Mouse (Mus musculus): ENCODE measurements around the gene Dpp9. TPM values are rescaled to one million over a fixed set of nuclear protein-coding genes. Genes with fewer than 3 reads are reported as not detected.

The Dpp9 gene
- total and polyA plus RNA-seq, 3 experiments: 13.5 to 37.9 (median 23.0) TPM

DNA sequence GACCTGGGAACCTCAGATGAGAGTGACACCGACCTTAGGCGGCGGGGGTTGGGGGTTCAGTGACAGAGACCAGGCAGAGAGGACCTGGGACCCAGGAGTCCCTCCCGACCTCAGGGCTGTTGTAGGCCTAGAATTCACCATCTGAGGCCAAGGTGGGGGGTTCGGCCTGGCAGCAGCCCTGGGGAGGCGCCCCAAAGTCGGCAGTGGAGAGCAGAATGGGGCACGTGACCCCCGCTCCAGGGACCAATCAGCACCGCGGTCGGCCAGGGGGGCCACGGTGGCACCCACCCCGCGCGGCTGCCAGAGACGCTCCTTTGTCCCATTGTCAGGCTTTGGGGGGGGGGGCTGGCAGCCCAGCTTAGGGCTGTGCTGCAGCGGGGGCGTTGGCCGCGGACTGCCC lies 79.3 kb downstream of the Dpp9 start:
- dilution Hi-C loops (cut with MboI; ENCODE audit: extremely low pct_ligation_motif_present, extremely low pct_unique_long_range_greater_than_20kb, low sequenced_read_pairs) (no loop called here), in situ Hi-C loops (cut with MboI; ENCODE audit: low pct_ligation_motif_present, low pct_unique_long_range_greater_than_20kb, low sequenced_read_pairs) (no loop called here)
- H3K79me2 ChIP-seq (replicated peaks; ENCODE audit: control insufficient read depth, extremely low read depth, insufficient read depth, poor library complexity, severe bottlenecking): no peaks in the 10 kb centered on the region
- H3K9me3 ChIP-seq (replicated peaks; ENCODE audit: low read length): no peaks in the 10 kb centered on the region
- H3K36me3 ChIP-seq (replicated peaks in 1 of 2; ENCODE audit: control insufficient read depth in 1 of 2, insufficient read depth in 1 of 2, low read length in 1 of 2): no peaks in the 10 kb centered on the region
- no peak for DNase-seq (ENCODE audit: extremely low read depth)
- no peak overlapping the region for H3K9ac ChIP-seq (ENCODE audit: insufficient read depth, low read depth)
- no peak overlapping the region for H3K4me3 ChIP-seq (replicated peaks in 1 of 3; ENCODE audit: low read depth in 2 of 3, low read length in 2 of 3, poor library complexity in 1 of 3)
- H3K4me1 ChIP-seq (ENCODE audit: control insufficient read depth in 1 of 2, insufficient read depth in 2 of 2): peaks cover 7 to 47% of the 10 kb centered on the region in 2 experiments; a peak in 3 of 4 replicates
- no peak overlapping the region for H3K27ac ChIP-seq (ENCODE audit: insufficient read depth, low read depth)
- peak overlapping the region; percentile 85 for H3K4me2 ChIP-seq (ENCODE audit: insufficient read depth, low read depth, poor library complexity, severe bottlenecking)
- TF ChIP-seq ZC3H11A (IDR thresholded peaks at IDR 0.05; ENCODE audit: low read depth, low read length) (no peak), KAT2A (IDR thresholded peaks at IDR 0.05; ENCODE audit: insufficient replicate concordance, low read length) (no peak), BHLHE40 (IDR thresholded peaks at IDR 0.05; ENCODE audit: low read depth, low read length) (no peak), TBP (conservative IDR thresholded peaks at IDR 0.05; ENCODE audit: low read depth, low read length) (no peak), PAX5 (IDR thresholded peaks at IDR 0.05; ENCODE audit: low read length) (no peak), ZNF384 (IDR thresholded peaks at IDR 0.05; ENCODE audit: low read depth, low read length) (no peak), MXI1 (IDR thresholded peaks at IDR 0.05; ENCODE audit: low read depth, low read length) (no peak), USF2 (conservative IDR thresholded peaks at IDR 0.05; ENCODE audit: low read depth, low read length) (no peak), RAD21 (IDR thresholded peaks at IDR 0.05; ENCODE audit: low read depth, low read length) (no peak), HCFC1 (IDR thresholded peaks at IDR 0.05; ENCODE audit: low read depth, low read length) (no peak), ZKSCAN1 (IDR thresholded peaks at IDR 0.05; ENCODE audit: borderline replicate concordance, low read depth, low read length) (no peak), RCOR1 (conservative IDR thresholded peaks at IDR 0.05; ENCODE audit: low read depth, low read length) (no peak), ZMIZ1 (IDR thresholded peaks at IDR 0.05; ENCODE audit: low read depth, low read length) (no peak), MYC (IDR thresholded peaks at IDR 0.05; ENCODE audit: low read depth, low read length) (no peak), POLR2AphosphoS2 (IDR thresholded peaks at IDR 0.05; ENCODE audit: low read depth, low read length) (no peak), CHD2 (IDR thresholded peaks at IDR 0.05; ENCODE audit: low read length) (no peak), USF1 (IDR thresholded peaks at IDR 0.05; ENCODE audit: low read depth, low read length) (no peak), IRF4 (IDR thresholded peaks at IDR 0.05; ENCODE audit: low read depth, low read length) (no peak)
- H3K27me3 ChIP-seq (replicated peaks): peaks cover 95% of the 10 kb centered on the region

GRCm38 (mm10) chr17:56137839-56138613 lies 80.7 kb downstream of the Dpp9 start:
- H3K27me3 ChIP-seq (replicated peaks): peaks cover 82% of the 10 kb centered on the region
- no peaks in the 10 kb centered on the region for H3K36me3 ChIP-seq (replicated peaks in 1 of 2; ENCODE audit: control insufficient read depth in 1 of 2, insufficient read depth in 1 of 2, low read length in 1 of 2)
- H3K4me3 ChIP-seq (replicated peaks in 1 of 3; ENCODE audit: low read depth in 2 of 3, low read length in 2 of 3, poor library complexity in 1 of 3): no peak overlapping the region
- in situ Hi-C loops (cut with MboI; ENCODE audit: low pct_ligation_motif_present, low pct_unique_long_range_greater_than_20kb, low sequenced_read_pairs): no loop called here
- H3K4me2 ChIP-seq (ENCODE audit: insufficient read depth, low read depth, poor library complexity, severe bottlenecking): no peak overlapping the region
- no peak overlapping the region for H3K27ac ChIP-seq (ENCODE audit: insufficient read depth, low read depth)
- TF ChIP-seq HCFC1 (IDR thresholded peaks at IDR 0.05; ENCODE audit: low read depth, low read length): peak; percentile 64
- no peak for TF ChIP-seq JUND (conservative IDR thresholded peaks at IDR 0.05; ENCODE audit: low read depth, low read length)
- peaks cover 7 to 44% of the 10 kb centered on the region in 2 experiments; a peak in 3 of 4 replicates for H3K4me1 ChIP-seq (ENCODE audit: control insufficient read depth in 1 of 2, insufficient read depth in 2 of 2)
- H3K9me3 ChIP-seq (replicated peaks; ENCODE audit: low read length): no peaks in the 10 kb centered on the region
- H3K9ac ChIP-seq (ENCODE audit: insufficient read depth, low read depth): no peak overlapping the region
- no peaks in the 10 kb centered on the region for H3K79me2 ChIP-seq (replicated peaks; ENCODE audit: control insufficient read depth, extremely low read depth, insufficient read depth, poor library complexity, severe bottlenecking)
- DNase-seq (ENCODE audit: extremely low read depth): no peak
- dilution Hi-C loops (cut with MboI; ENCODE audit: extremely low pct_ligation_motif_present, extremely low pct_unique_long_range_greater_than_20kb, low sequenced_read_pairs): no loop called here

Other genes with a start within 250 kb of the Dpp9 start
- 0.21 and 0.47 TPM in 2 replicates for gene Shd, start 248.4 kb downstream of the Dpp9 start, total RNA-seq (2012; rRNA removed)
- gene Shd, start 248.4 kb downstream of the Dpp9 start, total RNA-seq (2014; rRNA removed): 0.46 TPM in 1 of 2 replicates, not detected in the other
- 0.85 and 0.87 TPM in 2 replicates for gene Shd, start 248.4 kb downstream of the Dpp9 start, polyA plus RNA-seq (2012; ENCODE audit: insufficient read length, low read depth)
- 0.21 and 0.50 TPM in 2 replicates for gene Fsd1, start 232.4 kb downstream of the Dpp9 start, total RNA-seq (2012; rRNA removed)
- gene Fsd1, start 232.4 kb downstream of the Dpp9 start, total RNA-seq (2014; rRNA removed): not detected in 2 replicates
- gene Fsd1, start 232.4 kb downstream of the Dpp9 start, polyA plus RNA-seq (2012; ENCODE audit: insufficient read length, low read depth): not detected in 2 replicates
- 2.2 and 3.2 TPM in 2 replicates for gene Stap2, start 213.3 kb downstream of the Dpp9 start, total RNA-seq (2012; rRNA removed)
- gene Stap2, start 213.3 kb downstream of the Dpp9 start, total RNA-seq (2014; rRNA removed): 0.41 and 0.52 TPM in 2 replicates
- 0.51 and 0.91 TPM in 2 replicates for gene Stap2, start 213.3 kb downstream of the Dpp9 start, polyA plus RNA-seq (2012; ENCODE audit: insufficient read length, low read depth)
- 38.9 and 55.1 TPM in 2 replicates for gene Mpnd, start 213.2 kb downstream of the Dpp9 start, total RNA-seq (2012; rRNA removed)
- gene Mpnd, start 213.2 kb downstream of the Dpp9 start, total RNA-seq (2014; rRNA removed): 23.4 and 24.5 TPM in 2 replicates
- 25.3 and 26.8 TPM in 2 replicates for gene Mpnd, start 213.2 kb downstream of the Dpp9 start, polyA plus RNA-seq (2012; ENCODE audit: insufficient read length, low read depth)
- gene Sh3gl1, start 182.3 kb downstream of the Dpp9 start, total RNA-seq (2012; rRNA removed): 29.3 and 33.5 TPM in 2 replicates
- 38.0 and 39.4 TPM in 2 replicates for gene Sh3gl1, start 182.3 kb downstream of the Dpp9 start, total RNA-seq (2014; rRNA removed)
- gene Sh3gl1, start 182.3 kb downstream of the Dpp9 start, polyA plus RNA-seq (2012; ENCODE audit: insufficient read length, low read depth): 32.1 and 39.0 TPM in 2 replicates
- gene Chaf1a, start 178.5 kb downstream of the Dpp9 start, total RNA-seq (2012; rRNA removed): 39.3 and 55.0 TPM in 2 replicates
- 18.4 and 18.6 TPM in 2 replicates for gene Chaf1a, start 178.5 kb downstream of the Dpp9 start, total RNA-seq (2014; rRNA removed)
- gene Chaf1a, start 178.5 kb downstream of the Dpp9 start, polyA plus RNA-seq (2012; ENCODE audit: insufficient read length, low read depth): 97.1 and 135 TPM in 2 replicates
- gene Ubxn6, start 143.9 kb downstream of the Dpp9 start, total RNA-seq (2012; rRNA removed): 26.8 and 27.8 TPM in 2 replicates
- 23.9 and 29.1 TPM in 2 replicates for gene Ubxn6, start 143.9 kb downstream of the Dpp9 start, total RNA-seq (2014; rRNA removed)
- gene Ubxn6, start 143.9 kb downstream of the Dpp9 start, polyA plus RNA-seq (2012; ENCODE audit: insufficient read length, low read depth): 24.6 and 26.9 TPM in 2 replicates
- 68.9 and 79.9 TPM in 2 replicates for gene Hdgfl2, start 139.3 kb downstream of the Dpp9 start, total RNA-seq (2012; rRNA removed)
- 35.3 and 41.1 TPM in 2 replicates for gene Hdgfl2, start 139.3 kb downstream of the Dpp9 start, total RNA-seq (2014; rRNA removed)
- gene Hdgfl2, start 139.3 kb downstream of the Dpp9 start, polyA plus RNA-seq (2012; ENCODE audit: insufficient read length, low read depth): 93.6 and 126 TPM in 2 replicates
- 0.04 TPM in 2 replicates for gene Plin4, start 109.1 kb downstream of the Dpp9 start, total RNA-seq (2012; rRNA removed)
- gene Plin4, start 109.1 kb downstream of the Dpp9 start, total RNA-seq (2014; rRNA removed): not detected in 2 replicates
- gene Plin4, start 109.1 kb downstream of the Dpp9 start, polyA plus RNA-seq (2012; ENCODE audit: insufficient read length, low read depth): 0.04 TPM in 1 of 2 replicates, not detected in the other
- gene Plin5, start 101.3 kb downstream of the Dpp9 start, total RNA-seq (2012; rRNA removed): 0.04 TPM in 1 of 2 replicates, not detected in the other
- not detected in 2 replicates for gene Plin5, start 101.3 kb downstream of the Dpp9 start, total RNA-seq (2014; rRNA removed)
- not detected in 2 replicates for gene Plin5, start 101.3 kb downstream of the Dpp9 start, polyA plus RNA-seq (2012; ENCODE audit: insufficient read length, low read depth)
- not detected in 2 replicates for gene Lrg1, start 96.9 kb downstream of the Dpp9 start, total RNA-seq (2012; rRNA removed)
- gene Lrg1, start 96.9 kb downstream of the Dpp9 start, total RNA-seq (2014; rRNA removed): not detected in 2 replicates
- not detected in 2 replicates for gene Lrg1, start 96.9 kb downstream of the Dpp9 start, polyA plus RNA-seq (2012; ENCODE audit: insufficient read length, low read depth)
- gene Sema6b, start 78.6 kb downstream of the Dpp9 start, total RNA-seq (2012; rRNA removed): 1.5 and 2.2 TPM in 2 replicates
- gene Sema6b, start 78.6 kb downstream of the Dpp9 start, total RNA-seq (2014; rRNA removed): 0.71 and 0.78 TPM in 2 replicates
- gene Sema6b, start 78.6 kb downstream of the Dpp9 start, polyA plus RNA-seq (2012; ENCODE audit: insufficient read length, low read depth): 1.3 TPM in 2 replicates
- 1.9 and 2.4 TPM in 2 replicates for gene Tnfaip8l1, start 56.4 kb downstream of the Dpp9 start, total RNA-seq (2012; rRNA removed)
- gene Tnfaip8l1, start 56.4 kb downstream of the Dpp9 start, total RNA-seq (2014; rRNA removed): 2.0 and 2.6 TPM in 2 replicates
- gene Tnfaip8l1, start 56.4 kb downstream of the Dpp9 start, polyA plus RNA-seq (2012; ENCODE audit: insufficient read length, low read depth): 1.6 and 1.9 TPM in 2 replicates
- gene Mydgf, start 35.0 kb downstream of the Dpp9 start, total RNA-seq (2012; rRNA removed): 101 and 106 TPM in 2 replicates
- gene Mydgf, start 35.0 kb downstream of the Dpp9 start, total RNA-seq (2014; rRNA removed): 85.0 and 85.5 TPM in 2 replicates
- 61.1 and 76.0 TPM in 2 replicates for gene Mydgf, start 35.0 kb downstream of the Dpp9 start, polyA plus RNA-seq (2012; ENCODE audit: insufficient read length, low read depth)
- 26.0 and 28.0 TPM in 2 replicates for gene Fem1a, start 37.9 kb upstream of the Dpp9 start, total RNA-seq (2012; rRNA removed)
- gene Fem1a, start 37.9 kb upstream of the Dpp9 start, total RNA-seq (2014; rRNA removed): 14.9 and 17.5 TPM in 2 replicates
- 14.7 and 16.6 TPM in 2 replicates for gene Fem1a, start 37.9 kb upstream of the Dpp9 start, polyA plus RNA-seq (2012; ENCODE audit: insufficient read length, low read depth)
- 15.9 and 17.6 TPM in 2 replicates for gene Ticam1, start 57.9 kb upstream of the Dpp9 start, total RNA-seq (2012; rRNA removed)
- 4.5 and 6.4 TPM in 2 replicates for gene Ticam1, start 57.9 kb upstream of the Dpp9 start, total RNA-seq (2014; rRNA removed)
- 14.6 and 18.6 TPM in 2 replicates for gene Ticam1, start 57.9 kb upstream of the Dpp9 start, polyA plus RNA-seq (2012; ENCODE audit: insufficient read length, low read depth)
- gene Plin3, start 74.0 kb upstream of the Dpp9 start, total RNA-seq (2012; rRNA removed): 18.8 and 23.3 TPM in 2 replicates
- 17.0 and 17.3 TPM in 2 replicates for gene Plin3, start 74.0 kb upstream of the Dpp9 start, total RNA-seq (2014; rRNA removed)
- gene Plin3, start 74.0 kb upstream of the Dpp9 start, polyA plus RNA-seq (2012; ENCODE audit: insufficient read length, low read depth): 17.9 and 18.5 TPM in 2 replicates
- gene Arrdc5, start 81.4 kb upstream of the Dpp9 start, total RNA-seq (2012; rRNA removed): not detected in 2 replicates
- not detected in 2 replicates for gene Arrdc5, start 81.4 kb upstream of the Dpp9 start, total RNA-seq (2014; rRNA removed)
- gene Arrdc5, start 81.4 kb upstream of the Dpp9 start, polyA plus RNA-seq (2012; ENCODE audit: insufficient read length, low read depth): 0.23 TPM in 1 of 2 replicates, not detected in the other
- 220 and 249 TPM in 2 replicates for gene Uhrf1, start 84.4 kb upstream of the Dpp9 start, total RNA-seq (2012; rRNA removed)
- gene Uhrf1, start 84.4 kb upstream of the Dpp9 start, total RNA-seq (2014; rRNA removed): 144 and 161 TPM in 2 replicates
- gene Uhrf1, start 84.4 kb upstream of the Dpp9 start, polyA plus RNA-seq (2012; ENCODE audit: insufficient read length, low read depth): 184 and 249 TPM in 2 replicates
- gene Kdm4b, start 107.2 kb upstream of the Dpp9 start, total RNA-seq (2012; rRNA removed): 12.5 and 19.5 TPM in 2 replicates
- gene Kdm4b, start 107.2 kb upstream of the Dpp9 start, total RNA-seq (2014; rRNA removed): 9.8 and 12.3 TPM in 2 replicates
- 10.5 and 14.2 TPM in 2 replicates for gene Kdm4b, start 107.2 kb upstream of the Dpp9 start, polyA plus RNA-seq (2012; ENCODE audit: insufficient read length, low read depth)